Mouse (Mus musculus): Measurements from ENCODE around the gene Nr1d1.

Nr1d1 gene

GRCm38 (mm10) chr11:98774582-98775347 lies at the start of gene Nr1d1:
Gene Nr1d1 (minus strand): TSS chr11:98775333.
- WGBS, result under 1% methylated on average over 22 of the region's 22 CpGs

GRCm38 (mm10) chr11:98820968-98821367 lies 45.8 kb upstream of the Nr1d1 start:
- WGBS, result 93% methylated on average over 5 of the region's 5 CpGs

GRCm38 (mm10) chr11:98816706-98817239 lies 41.6 kb upstream of the Nr1d1 start:
- 94% methylated on average over 1 of the region's 1 CpGs for WGBS

- WGBS, result 38% methylated on average over 7 of the region's 7 CpGs
Measured at GRCm38 (mm10) chr11:98810686-98811085, 35.6 kb upstream of the Nr1d1 start.

- under 1% methylated on average over 84 of the region's 84 CpGs for WGBS
Measured at GRCm38 (mm10) chr11:98809457-98810290, 34.5 kb upstream of the Nr1d1 start.

GRCm38 (mm10) chr11:98808417-98808816 lies 33.3 kb upstream of the Nr1d1 start:
- 72% methylated on average over 2 of the region's 2 CpGs for WGBS

- WGBS, result 71% methylated on average over 5 of the region's 5 CpGs
Measured at GRCm38 (mm10) chr11:98804605-98805004, 29.5 kb upstream of the Nr1d1 start, which contains the start of gene Casc3. Gene Casc3 (plus strand): TSS chr11:98804905.

GRCm38 (mm10) chr11:98797909-98798308 lies 22.8 kb upstream of the Nr1d1 start:
- WGBS, result 19% methylated on average over 4 of the region's 4 CpGs

GRCm38 (mm10) chr11:98797306-98797705 lies 22.2 kb upstream of the Nr1d1 start:
- 2% methylated on average over 5 of the region's 5 CpGs for WGBS

GRCm38 (mm10) chr11:98796515-98797216 lies 21.5 kb upstream of the Nr1d1 start:
- WGBS, result under 1% methylated on average over 23 of the region's 23 CpGs

GRCm38 (mm10) chr11:98795714-98796514 lies 20.8 kb upstream of the Nr1d1 start:
- under 1% methylated on average over 64 of the region's 74 CpGs for WGBS

- WGBS, result under 1% methylated on average over 82 of the region's 89 CpGs
Measured at GRCm38 (mm10) chr11:98795015-98795713, 20.0 kb upstream of the Nr1d1 start, which contains the start of gene Msl1. Gene Msl1 (plus strand): TSS chr11:98795516.

- under 1% methylated on average over 29 of the region's 30 CpGs for WGBS
Measured at GRCm38 (mm10) chr11:98794469-98795014, 19.4 kb upstream of the Nr1d1 start.

GRCm38 (mm10) chr11:98792081-98792480 lies 16.9 kb upstream of the Nr1d1 start:
- 13% methylated on average over 4 of the region's 4 CpGs for WGBS

GRCm38 (mm10) chr11:98791448-98791847 lies 16.3 kb upstream of the Nr1d1 start:
- 78% methylated on average over 1 of the region's 1 CpGs for WGBS

GRCm38 (mm10) chr11:98790631-98791205 lies 15.6 kb upstream of the Nr1d1 start:
- WGBS, result 83% methylated on average over 5 of the region's 5 CpGs

GRCm38 (mm10) chr11:98789824-98790223 lies 14.7 kb upstream of the Nr1d1 start:
- WGBS, result 32% methylated on average over 5 of the region's 5 CpGs

- 1% methylated on average over 25 of the region's 25 CpGs for WGBS
Measured at GRCm38 (mm10) chr11:98789219-98789807, 14.2 kb upstream of the Nr1d1 start.

- WGBS, result 3% methylated on average over 18 of the region's 18 CpGs
Measured at GRCm38 (mm10) chr11:98788550-98789218, 13.6 kb upstream of the Nr1d1 start.
